ENCODE assay signal across 23 mouse cellular contexts in genomic region chr11:108952343-108952742, GRCm38 (mm10).
"Had no signal": no experiment of that assay in that cellular context is flagged by ENCODE, and none has a peak within 500 bp of the region (broad histone marks: within the 10 kb centered on the region; RNA-seq: fewer than 3 reads in every experiment).

No protein-coding gene starts in this region.

- H3K27me3 ChIP-seq: heart, embryonic 12.5 days; hindbrain, embryonic 12.5 days; hindbrain, embryonic 15.5 days; limb, embryonic 13.5 days; limb, embryonic 15.5 days; liver, embryonic 12.5 days had no signal

- H3K9ac ChIP-seq: heart, embryonic 12.5 days; hindbrain, embryonic 12.5 days; hindbrain, embryonic 15.5 days; limb, embryonic 13.5 days; limb, embryonic 15.5 days; liver, embryonic 12.5 days; liver, embryonic 14.5 days had no signal

- H3K9me3 ChIP-seq: heart, embryonic 10.5 days; hindbrain, embryonic 10.5 days; hindbrain, embryonic 12.5 days; hindbrain, embryonic 15.5 days; limb, embryonic 13.5 days; limb, embryonic 15.5 days; liver, embryonic 12.5 days had no signal

- H3K36me3 ChIP-seq: liver, embryonic 12.5 days had no signal

- H3K4me3 ChIP-seq: gastrocnemius, adult 2 months; heart, embryonic 10.5 days; heart, embryonic 12.5 days; hindbrain, embryonic 10.5 days; hindbrain, embryonic 12.5 days; hindbrain, embryonic 15.5 days; layer of hippocampus, adult 2 months; limb, embryonic 13.5 days; limb, embryonic 15.5 days; liver, embryonic 12.5 days had no signal

- H3K4me1 ChIP-seq: liver, embryonic 12.5 days had no signal

- DNase-seq: gastrocnemius, adult 2 months; gastrocnemius, postnatal 10 days; gastrocnemius, postnatal 25 days; heart, adult 18-20 months; heart, postnatal 4 days; kidney, adult 11 months; kidney, adult 8-10 months; kidney, postnatal 10 days; kidney, postnatal 25 days; kidney, postnatal 4 days; left cerebral cortex, postnatal 4 days had no signal

- H3K4me2 ChIP-seq: heart, embryonic 12.5 days; hindbrain, embryonic 12.5 days; hindbrain, embryonic 15.5 days; limb, embryonic 13.5 days; limb, embryonic 15.5 days; liver, embryonic 12.5 days had no signal

- H3K27ac ChIP-seq: gastrocnemius, adult 2 months; heart, embryonic 10.5 days; hindbrain, embryonic 10.5 days; hindbrain, embryonic 12.5 days; hindbrain, embryonic 15.5 days; hindbrain, postnatal 0 days; layer of hippocampus, adult 2 months; limb, embryonic 13.5 days; limb, embryonic 15.5 days; liver, embryonic 12.5 days; liver, embryonic 14.5 days had no signal

- ATAC-seq: hindbrain, postnatal 0 days; intestine, embryonic 16.5 days; liver, embryonic 12.5 days had no signal
